20 mouse cellular contexts compared by ENCODE assay signal in the genomic region with DNA sequence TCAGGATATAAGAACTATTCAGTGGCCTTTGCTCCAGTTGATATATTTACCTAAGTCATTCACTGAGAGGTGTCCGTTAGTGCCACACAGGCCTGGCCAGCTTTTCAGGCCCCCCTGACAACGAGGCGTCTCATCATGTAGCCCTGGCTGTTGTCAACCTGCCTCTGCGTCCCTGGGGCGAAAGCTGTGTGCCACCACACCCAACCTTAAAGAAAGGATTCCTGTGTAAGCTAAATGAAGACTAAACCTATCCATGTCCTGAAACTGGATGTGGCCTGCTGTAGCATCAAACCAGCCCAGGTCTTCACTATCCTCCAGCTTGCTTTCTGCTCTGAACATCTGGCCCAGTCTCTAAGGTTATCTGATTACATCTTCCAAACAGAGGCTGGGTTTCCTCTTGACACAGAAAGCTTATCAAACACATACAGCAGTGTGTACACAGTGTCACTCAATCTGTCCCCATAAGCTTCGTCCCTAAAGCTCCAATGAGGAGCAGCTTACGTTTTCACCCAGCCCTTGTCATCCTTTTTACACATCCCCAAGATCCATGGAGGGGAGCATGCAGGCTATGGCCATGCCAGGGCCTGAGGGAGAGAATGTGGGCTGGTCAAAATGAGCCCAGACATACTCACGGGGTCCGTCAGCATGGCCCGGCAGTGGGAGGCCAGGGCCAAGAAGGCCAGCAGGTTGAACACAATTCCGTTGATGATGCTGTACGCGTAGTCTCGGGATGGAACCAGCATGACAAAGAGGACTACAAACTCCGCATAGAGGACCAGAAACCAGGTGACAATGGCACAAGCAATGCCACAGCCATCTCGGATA. TPM values are rescaled to one million over a fixed set of nuclear protein-coding genes. Genes with fewer than 3 reads are reported as not detected.
A peak's percentile ranks its signal among the peaks of the same experiment; 100 is the strongest.
DNase-seq lines count a peak whose midpoint lies in the region; ATAC-seq and TF ChIP-seq lines count a peak whose summit lies in the region.
"Had no signal": no experiment of that assay in that cellular context is flagged by ENCODE, and none has a peak within 500 bp of the region (broad histone marks: within the 10 kb centered on the region; RNA-seq: fewer than 3 reads in every experiment).

No protein-coding gene starts in this region.

- H3K27me3 ChIP-seq in liver, embryonic 11.5 days (replicated peaks; ENCODE audit: control insufficient read depth, insufficient read depth, low read length), result no peaks in the 10 kb centered on the region
- no peaks in the 10 kb centered on the region for H3K27me3 ChIP-seq in liver, embryonic 14.5 days (ENCODE audit: control insufficient read depth, insufficient read depth, low read length)
- H3K27me3 ChIP-seq: CH12.LX; embryonic facial prominence, embryonic 13.5 days; heart, embryonic 12.5 days had no signal

- ATAC-seq in liver, embryonic 11.5 days (replicated peaks; ENCODE audit: low FRiP score), result peak; percentile 77
- peak; percentile 64; the same call in 1 of the 2 replicates for ATAC-seq in liver, embryonic 14.5 days (ENCODE audit: insufficient read depth)
- peak; percentile 84 for ATAC-seq in megakaryocyte progenitor cell, adult 5-6 weeks (replicated peaks; ENCODE audit: poor library complexity)
- ATAC-seq: forebrain, embryonic 14.5 days had no signal

- TF ChIP-seq EP300 in liver, embryonic 14.5 days (IDR thresholded peaks at IDR 0.05; ENCODE audit: low read depth), result no peak

- DNase-seq in liver, embryonic 11.5 days (ENCODE audit: low spot score), result no peak
- no peak for DNase-seq in liver
- DNase-seq in c-Kit-positive CD71-positive TER-119-negative erythroid progenitor cells, embryonic 14.5 days (ENCODE audit: low read depth), result peak; percentile 16
- no peak for DNase-seq in liver, embryonic 14.5 days (ENCODE audit: low read depth in 3 of 3, low spot score in 3 of 3)
- no peak for DNase-seq in kidney, adult 18-20 months
- no peak for DNase-seq in cerebellum, postnatal 25 days
- no peak for DNase-seq in gastrocnemius, adult 2 months
- DNase-seq: adrenal gland, adult 8-10 months; cerebellum, adult 11-12 months; cerebellum, adult 9-10 months; cerebellum, postnatal 36 days; gastrocnemius, postnatal 10 days; heart, adult 2 months had no signal

- 89% methylated on average over 16 of the region's 16 CpGs for WGBS in liver, embryonic 11.5 days
- WGBS in liver, embryonic 14.5 days (ENCODE audit: insufficient replicate concordance), result 73% methylated on average over 16 of the region's 16 CpGs

- H3K27ac ChIP-seq in liver, embryonic 11.5 days (ENCODE audit: low read depth, low read length), result no peak overlapping the region
- H3K27ac ChIP-seq in liver, embryonic 14.5 days, result no peak overlapping the region
- H3K27ac ChIP-seq in gastrocnemius, adult 2 months, result no peak overlapping the region
- H3K27ac ChIP-seq: embryonic facial prominence, embryonic 13.5 days; heart, adult 2 months; hindbrain, embryonic 10.5 days; hindbrain, embryonic 14.5 days had no signal

- no peak overlapping the region for H3K4me3 ChIP-seq in liver, embryonic 11.5 days (ENCODE audit: low read depth, low read length)
- no peak overlapping the region for H3K4me3 ChIP-seq in liver, embryonic 14.5 days (ENCODE audit: insufficient read depth in 1 of 2, low read depth in 2 of 2, low read length in 2 of 2)
- no peak overlapping the region for H3K4me3 ChIP-seq in gastrocnemius, adult 2 months
- H3K4me3 ChIP-seq: embryonic facial prominence, embryonic 13.5 days; heart, adult 2 months; heart, embryonic 12.5 days; hindbrain, embryonic 10.5 days had no signal

- no peak for TF ChIP-seq CTCF in liver, embryonic 14.5 days (IDR thresholded peaks at IDR 0.05; ENCODE audit: low read depth)
- no peak for TF ChIP-seq CTCF in gastrocnemius, adult 2 months (IDR thresholded peaks at IDR 0.05)

- H3K9me3 ChIP-seq in liver, embryonic 11.5 days (ENCODE audit: control insufficient read depth, low read length), result no peaks in the 10 kb centered on the region
- H3K9me3 ChIP-seq in liver, embryonic 14.5 days (ENCODE audit: control insufficient read depth, low read length), result no peaks in the 10 kb centered on the region
- H3K9me3 ChIP-seq: embryonic facial prominence, embryonic 13.5 days; heart, embryonic 12.5 days; hindbrain, embryonic 10.5 days had no signal

- H3K36me3 ChIP-seq in liver, embryonic 11.5 days (ENCODE audit: control insufficient read depth, insufficient read depth, low read length), result peaks cover 29% of the 10 kb centered on the region; the same call in 1 of the 2 replicates
- peaks cover 16% of the 10 kb centered on the region for H3K36me3 ChIP-seq in liver, embryonic 14.5 days (replicated peaks; ENCODE audit: control insufficient read depth, insufficient read depth, low read depth)

- no peaks in the 10 kb centered on the region for H3K4me1 ChIP-seq in liver, embryonic 11.5 days (replicated peaks; ENCODE audit: control insufficient read depth, insufficient read depth, low read length)
- no peaks in the 10 kb centered on the region for H3K4me1 ChIP-seq in liver, embryonic 14.5 days (replicated peaks; ENCODE audit: control insufficient read depth in 2 of 2, insufficient read depth in 2 of 2, low read length in 1 of 2)
- H3K4me1 ChIP-seq: embryonic facial prominence, embryonic 13.5 days; heart, embryonic 12.5 days; hindbrain, embryonic 10.5 days had no signal

- no peak overlapping the region for H3K9ac ChIP-seq in liver, embryonic 11.5 days (ENCODE audit: low read depth, low read length)
- no peak overlapping the region for H3K9ac ChIP-seq in liver, embryonic 14.5 days (replicated peaks)
- H3K9ac ChIP-seq: embryonic facial prominence, embryonic 13.5 days; heart, embryonic 12.5 days; hindbrain, embryonic 14.5 days had no signal

- intact Hi-C loops in gastrocnemius, adult 2 months (cut with DNase I), result no loop called here

- H3K4me2 ChIP-seq in liver, embryonic 11.5 days, result no peak overlapping the region
- no peak overlapping the region for H3K4me2 ChIP-seq in liver, embryonic 14.5 days (ENCODE audit: low read depth)
- H3K4me2 ChIP-seq: embryonic facial prominence, embryonic 13.5 days; heart, embryonic 12.5 days; hindbrain, embryonic 14.5 days had no signal

RNA-seq across cellular contexts. Expression of a gene that starts 13.2 kb away (rescaled TPM):
- 54.8 and 57.0 TPM in 2 replicates for polyA plus RNA-seq in liver, embryonic 11.5 days (2014; fragmentation: Nextera tagmentation; extraction: Ambion mirVana)
- 11.2 and 18.3 TPM in 2 replicates for polyA plus RNA-seq in liver, embryonic 14.5 days (2012; rRNA removed)
- 21.9 and 24.2 TPM in 2 replicates for polyA plus RNA-seq in liver, embryonic 14.5 days (2014; fragmentation: Nextera tagmentation; extraction: Ambion mirVana)
- total RNA-seq in megakaryocyte progenitor cell, adult 5-6 weeks (2015), result 48.4 and 58.5 TPM in 2 replicates
- total RNA-seq in megakaryocyte progenitor cell, adult 5-6 weeks (2017), result 46.8 and 48.4 TPM in 2 replicates
- total RNA-seq in gastrocnemius, adult 2 months (2021), result 10 to 100 TPM; 53.2 to 55.8 TPM

RNA-seq across cellular contexts. Expression of a gene that starts 13.2 kb away (rescaled TPM):
- 191 and 193 TPM in 2 replicates for polyA plus RNA-seq in liver, embryonic 11.5 days (2014; fragmentation: Nextera tagmentation; extraction: Ambion mirVana)
- polyA plus RNA-seq in liver, embryonic 14.5 days (2012; rRNA removed), result 47.9 and 77.4 TPM in 2 replicates
- 84.1 and 85.7 TPM in 2 replicates for polyA plus RNA-seq in liver, embryonic 14.5 days (2014; fragmentation: Nextera tagmentation; extraction: Ambion mirVana)
- total RNA-seq in megakaryocyte progenitor cell, adult 5-6 weeks (2015), result 73.1 and 84.3 TPM in 2 replicates
- total RNA-seq in megakaryocyte progenitor cell, adult 5-6 weeks (2017), result 99.3 and 118 TPM in 2 replicates
- total RNA-seq in gastrocnemius, adult 2 months (2021), result 10 to 100 TPM; 18.3 to 21.3 TPM

RNA-seq across cellular contexts. Expression of a gene that starts 50.9 kb away (rescaled TPM):
- not detected in 2 replicates for polyA plus RNA-seq in liver, embryonic 11.5 days (2014; fragmentation: Nextera tagmentation; extraction: Ambion mirVana)
- 0.22 TPM in 1 of 2 replicates, not detected in the other for polyA plus RNA-seq in liver, embryonic 14.5 days (2012; rRNA removed)
- not detected in 2 replicates for polyA plus RNA-seq in liver, embryonic 14.5 days (2014; fragmentation: Nextera tagmentation; extraction: Ambion mirVana)
- total RNA-seq in megakaryocyte progenitor cell, adult 5-6 weeks (2015), result not detected in 2 replicates
- total RNA-seq in megakaryocyte progenitor cell, adult 5-6 weeks (2017), result not detected in 2 replicates
- 10 to 100 TPM; 33.5 to 50.2 TPM for total RNA-seq in gastrocnemius, adult 2 months (2021)
- total RNA-seq: CH12.LX had no signal
- polyA plus RNA-seq: heart, embryonic 12.5 days; hindbrain, embryonic 10.5 days had no signal

Comparison
In these comparisons a context has a peak if more than half of its experiments do, and no peak if none do; other contexts are left out.
1. RNA of a gene that starts 50.9 kb away (total RNA-seq): 33.5 to 50.2 TPM in gastrocnemius, adult 2 months; not detected in megakaryocyte progenitor cell, adult 5-6 weeks; every median in the first group is over 10 times any median in the second.
2. Peak in every context shown above with its lines, with median percentiles within 50 percentile points of each other: ATAC-seq.